Mouse (Mus musculus): Measurements from ENCODE around the gene Prim1. TPM values are rescaled to one million over a fixed set of nuclear protein-coding genes. Genes with fewer than 3 reads are reported as not detected.

Gene Prim1
- polyA plus RNA-seq, 1 experiment from 2014 or later = 32.1 TPM

GRCm38 (mm10) chr10:128004918-128005317, 10.1 kb upstream of the Prim1 start:
- H3K9ac ChIP-seq = no peak overlapping the region
- no peak overlapping the region for H3K27ac ChIP-seq (replicated peaks)
- H3K4me3 ChIP-seq = no peak overlapping the region
- no peaks in the 10 kb centered on the region for H3K4me1 ChIP-seq (replicated peaks)
- H3K9me3 ChIP-seq = no peaks in the 10 kb centered on the region
- no peaks in the 10 kb centered on the region for H3K36me3 ChIP-seq
- ATAC-seq (ENCODE audit: low read depth) = no peak
- WGBS = 89% methylated on average over 10 of the region's 10 CpGs
- H3K4me2 ChIP-seq = no peak overlapping the region
- no peaks in the 10 kb centered on the region for H3K27me3 ChIP-seq

GRCm38 (mm10) chr10:128005479-128005878, 9.5 kb upstream of the Prim1 start:
- H3K4me2 ChIP-seq = no peak overlapping the region
- H3K4me1 ChIP-seq (replicated peaks) = no peaks in the 10 kb centered on the region
- no peak for ATAC-seq (ENCODE audit: low read depth)
- no peaks in the 10 kb centered on the region for H3K9me3 ChIP-seq
- no peak overlapping the region for H3K4me3 ChIP-seq
- H3K9ac ChIP-seq = no peak overlapping the region
- H3K27ac ChIP-seq (replicated peaks) = no peak overlapping the region
- 90% methylated on average over 8 of the region's 8 CpGs for WGBS
- H3K36me3 ChIP-seq = no peaks in the 10 kb centered on the region
- H3K27me3 ChIP-seq = no peaks in the 10 kb centered on the region

GRCm38 (mm10) chr10:128007446-128007845, 7.5 kb upstream of the Prim1 start, which contains the start of gene Hsd17b6:
Hsd17b6 (minus strand) TSS chr10:128007611.
- H3K4me1 ChIP-seq (replicated peaks) = no peaks in the 10 kb centered on the region
- WGBS = 94% methylated on average over 1 of the region's 1 CpGs
- H3K4me2 ChIP-seq = no peak within 1 kb of the TSS
- H3K27me3 ChIP-seq = no peaks in the 10 kb centered on the region
- H3K4me3 ChIP-seq = no peak within 1 kb of the TSS
- no peaks in the 10 kb centered on the region for H3K9me3 ChIP-seq
- no peak for ATAC-seq (ENCODE audit: low read depth)
- H3K27ac ChIP-seq (replicated peaks) = no peak within 1 kb of the TSS
- H3K36me3 ChIP-seq = no peaks in the 10 kb centered on the region
- H3K9ac ChIP-seq = no peak within 1 kb of the TSS

GRCm38 (mm10) chr10:128008207-128008889, 6.6 kb upstream of the Prim1 start:
- Histone ChIP-seq H3K9me3 (no peaks in the 10 kb centered on the region), H3K4me3 (no peak overlapping the region), H3K27me3 (no peaks in the 10 kb centered on the region), H3K4me1 (replicated peaks) (no peaks in the 10 kb centered on the region), H3K9ac (no peak overlapping the region), H3K4me2 (no peak overlapping the region), H3K27ac (replicated peaks) (no peak overlapping the region), H3K36me3 (no peaks in the 10 kb centered on the region)
- peak; percentile 74; the same call in 1 of the 2 replicates for ATAC-seq (ENCODE audit: low read depth)
- WGBS = 7% methylated on average over 4 of the region's 4 CpGs

GRCm38 (mm10) chr10:128009735-128010134, 5.2 kb upstream of the Prim1 start:
- Histone ChIP-seq H3K27ac (replicated peaks) (no peak overlapping the region), H3K36me3 (no peaks in the 10 kb centered on the region), H3K4me3 (no peak overlapping the region), H3K9ac (no peak overlapping the region), H3K9me3 (no peaks in the 10 kb centered on the region), H3K4me1 (replicated peaks) (no peaks in the 10 kb centered on the region), H3K27me3 (no peaks in the 10 kb centered on the region), H3K4me2 (no peak overlapping the region)
- 81% methylated on average over 5 of the region's 5 CpGs for WGBS
- ATAC-seq (ENCODE audit: low read depth) = no peak

GRCm38 (mm10) chr10:128022196-128022595, 7.2 kb downstream of the Prim1 start:
- Histone ChIP-seq H3K4me3 (no peak overlapping the region), H3K4me2 (no peak overlapping the region), H3K9ac (no peak overlapping the region), H3K9me3 (no peaks in the 10 kb centered on the region), H3K27me3 (no peaks in the 10 kb centered on the region), H3K27ac (replicated peaks) (no peak overlapping the region), H3K36me3 (peaks cover 63% of the 10 kb centered on the region), H3K4me1 (replicated peaks) (no peaks in the 10 kb centered on the region)
- no peak for ATAC-seq (ENCODE audit: low read depth)
- WGBS = 96% methylated on average over 5 of the region's 5 CpGs

- Histone ChIP-seq H3K9me3 (no peaks in the 10 kb centered on the region), H3K4me3 (no peak overlapping the region), H3K9ac (no peak overlapping the region), H3K27ac (replicated peaks) (no peak overlapping the region), H3K36me3 (peaks cover 64% of the 10 kb centered on the region), H3K4me1 (replicated peaks) (no peaks in the 10 kb centered on the region), H3K4me2 (no peak overlapping the region), H3K27me3 (no peaks in the 10 kb centered on the region)
- 95% methylated on average over 10 of the region's 10 CpGs for WGBS
- no peak for ATAC-seq (ENCODE audit: low read depth)
Observed at GRCm38 (mm10) chr10:128023496-128023895, 8.5 kb downstream of the Prim1 start.

- peaks cover 5% of the 10 kb centered on the region for H3K4me1 ChIP-seq (replicated peaks)
- H3K36me3 ChIP-seq = peaks cover 42% of the 10 kb centered on the region
- H3K9ac ChIP-seq = no peak overlapping the region
- ATAC-seq (ENCODE audit: low read depth) = no peak
- WGBS = 94% methylated on average over 7 of the region's 7 CpGs
- H3K27me3 ChIP-seq = no peaks in the 10 kb centered on the region
- no peak overlapping the region for H3K4me3 ChIP-seq
- no peak overlapping the region for H3K27ac ChIP-seq (replicated peaks)
- no peak overlapping the region for H3K4me2 ChIP-seq
- no peaks in the 10 kb centered on the region for H3K9me3 ChIP-seq
Observed at GRCm38 (mm10) chr10:128029931-128030330, 15.0 kb downstream of the Prim1 start.

GRCm38 (mm10) chr10:128030860-128031259, 15.9 kb downstream of the Prim1 start:
- H3K9ac ChIP-seq = no peak overlapping the region
- H3K27ac ChIP-seq (replicated peaks) = no peak overlapping the region
- H3K9me3 ChIP-seq = no peaks in the 10 kb centered on the region
- peaks cover 6% of the 10 kb centered on the region for H3K4me1 ChIP-seq (replicated peaks)
- no peak overlapping the region for H3K4me3 ChIP-seq
- H3K27me3 ChIP-seq = no peaks in the 10 kb centered on the region
- no peak for ATAC-seq (ENCODE audit: low read depth)
- 79% methylated on average over 2 of the region's 2 CpGs for WGBS
- H3K36me3 ChIP-seq = peaks cover 35% of the 10 kb centered on the region
- no peak overlapping the region for H3K4me2 ChIP-seq

GRCm38 (mm10) chr10:128036746-128037425, 21.9 kb downstream of the Prim1 start:
- Histone ChIP-seq H3K27me3 (no peaks in the 10 kb centered on the region), H3K27ac (replicated peaks) (peak overlapping the region; percentile 93), H3K9ac (peak overlapping the region; percentile 97), H3K36me3 (peaks cover 36% of the 10 kb centered on the region), H3K4me2 (peak overlapping the region; percentile 94), H3K9me3 (no peaks in the 10 kb centered on the region), H3K4me1 (replicated peaks) (peaks cover 48% of the 10 kb centered on the region), H3K4me3 (peak overlapping the region; percentile 92)
- WGBS = 3% methylated on average over 10 of the region's 10 CpGs
- ATAC-seq (ENCODE audit: low read depth) = no peak

- Histone ChIP-seq H3K36me3 (peaks cover 41% of the 10 kb centered on the region), H3K27ac (replicated peaks) (no peak overlapping the region), H3K9ac (0 out of 2 replicates have a peak overlapping the region, but pooled peaks have one; percentile 38), H3K4me3 (no peak overlapping the region), H3K4me2 (peak overlapping the region; percentile 94), H3K9me3 (no peaks in the 10 kb centered on the region), H3K27me3 (no peaks in the 10 kb centered on the region), H3K4me1 (replicated peaks) (peaks cover 48% of the 10 kb centered on the region)
- 74% methylated on average over 3 of the region's 3 CpGs for WGBS
- ATAC-seq (ENCODE audit: low read depth) = no peak
Observed at GRCm38 (mm10) chr10:128037921-128038320, 23.0 kb downstream of the Prim1 start.

- peaks cover 54% of the 10 kb centered on the region for H3K4me1 ChIP-seq (replicated peaks)
- H3K4me2 ChIP-seq = no peak overlapping the region
- no peaks in the 10 kb centered on the region for H3K9me3 ChIP-seq
- H3K4me3 ChIP-seq = no peak overlapping the region
- 59% methylated on average over 5 of the region's 5 CpGs for WGBS
- 0 out of 2 replicates have a peak overlapping the region, but pooled peaks have one; percentile 17 for H3K9ac ChIP-seq
- peaks cover 53% of the 10 kb centered on the region for H3K36me3 ChIP-seq
- no peak for ATAC-seq (ENCODE audit: low read depth)
- no peak overlapping the region for H3K27ac ChIP-seq (replicated peaks)
- no peaks in the 10 kb centered on the region for H3K27me3 ChIP-seq
Observed at GRCm38 (mm10) chr10:128039167-128039566, 24.2 kb downstream of the Prim1 start.
